Mouse (Mus musculus) heart, postnatal 14 days (tissue): Measurements from ENCODE around the gene Ltbp1. TPM values are rescaled to one million over a fixed set of nuclear protein-coding genes. Genes with fewer than 3 reads are reported as not detected.

Experiments
- DNase-seq, 2 experiments: peaks; one replicate each; pipeline ENCODE4 v3.0.0; 2021 to 2022
- intact Hi-C: fragments of 180-260 bp; cut with DNase I; formaldehyde crosslinking; loops from one replicate; pipeline ENCODE4 v1.15.1; 2025
- total RNA-seq, 2 experiments: library from RNA; stranded (reverse); gene quantifications; 2 replicates each; pipeline ENCODE4 v1.2.3; 2021

Ltbp1 gene
- total RNA-seq, 2 experiments from 2014 or later, result 53.0 to 53.6 TPM

- DNase-seq, result no peak
- intact Hi-C loops, result no loop called here
Measured at GRCm38 (mm10) chr17:74995266-74995665, 10.1 kb upstream of the Ltbp1 start.

DNA sequence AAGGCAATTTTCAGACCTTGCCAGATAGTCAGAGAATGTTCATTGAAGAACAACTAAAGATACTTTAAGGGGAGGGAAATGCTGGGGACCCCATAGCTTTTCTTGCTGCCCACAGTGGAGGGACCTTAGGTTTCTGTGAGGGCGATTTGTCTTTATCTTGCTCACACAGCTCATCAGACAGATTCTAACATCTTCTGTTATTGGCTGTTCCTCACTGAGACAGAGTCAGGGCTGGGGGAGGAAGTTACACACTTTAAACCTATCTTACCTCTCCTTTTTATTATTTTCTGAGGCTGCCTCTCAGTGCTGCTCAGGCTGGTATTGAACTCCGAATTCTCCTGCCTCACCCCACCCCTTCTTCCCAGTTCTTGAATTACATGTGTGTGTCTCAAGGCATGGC lies 5.3 kb upstream of the Ltbp1 start:
- no peak for DNase-seq
- intact Hi-C loops, result loop anchor here (5.0 to 10.0 kb wide), 2 partner anchors 133 to 545 kb away; no protein-coding TSS in a partner anchor

- intact Hi-C loops, result loop anchor here (1.0 to 10.0 kb wide), 5 partner anchors 80 to 540 kb away; no protein-coding TSS in a partner anchor
Measured at GRCm38 (mm10) chr17:75004820-75005219, 548 bp upstream of the Ltbp1 start.

DNA sequence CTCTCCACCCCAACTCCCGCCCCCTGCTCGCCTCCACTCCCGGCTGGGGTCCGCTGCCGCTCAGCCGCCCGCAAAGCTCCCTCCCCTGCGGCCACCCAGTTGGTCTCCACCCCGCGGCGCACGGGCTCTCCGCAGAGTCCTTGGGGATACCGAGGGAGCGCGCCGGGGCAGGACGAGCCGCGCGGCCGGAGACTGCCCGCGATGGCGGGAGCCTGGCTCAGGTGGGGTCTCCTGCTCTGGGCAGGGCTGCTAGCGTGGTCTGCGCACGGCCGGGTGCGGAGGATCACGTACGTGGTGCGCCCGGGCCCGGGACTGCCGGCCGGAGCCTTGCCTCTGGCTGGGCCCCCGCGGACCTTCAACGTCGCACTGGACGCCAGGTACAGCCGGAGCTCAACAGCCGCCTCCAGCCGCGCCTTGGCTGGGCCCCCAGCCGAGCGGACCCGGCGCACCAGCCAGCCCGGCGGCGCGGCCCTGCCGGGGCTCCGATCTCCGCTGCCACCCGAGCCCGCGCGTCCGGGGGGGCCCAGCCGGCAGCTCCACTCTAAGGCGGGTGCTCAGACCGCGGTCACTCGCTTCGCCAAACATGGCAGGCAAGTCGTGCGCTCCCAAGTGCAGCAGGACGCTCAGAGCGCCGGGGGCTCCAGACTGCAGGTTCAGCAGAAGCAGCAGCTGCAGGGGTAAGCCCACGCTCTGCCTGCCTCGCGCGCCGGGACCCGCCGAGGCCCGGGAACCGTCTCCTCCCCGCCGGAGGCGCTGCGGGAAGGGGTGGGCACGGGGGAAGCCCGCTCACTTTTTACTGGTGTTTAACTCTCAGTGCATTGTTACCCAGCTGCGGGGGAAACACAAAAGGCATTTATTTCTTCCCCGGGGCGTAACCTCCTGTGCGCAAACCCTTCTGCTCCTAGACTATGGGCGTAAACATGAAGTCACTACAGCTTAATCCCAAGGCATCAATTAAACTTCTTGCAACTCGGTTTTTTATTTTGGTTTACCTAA lies 615 bp downstream of the Ltbp1 start:
- intact Hi-C loops, result loop anchor here (1.0 to 10.0 kb wide), 4 partner anchors 79 to 539 kb away; no protein-coding TSS in a partner anchor
- peak; percentile 62 to 71 for DNase-seq

More at GRCm38 (mm10) chr17:75004820-75005219, 548 bp upstream of the Ltbp1 start:
- DNase-seq, result peak; percentile 86 to 90

DNA sequence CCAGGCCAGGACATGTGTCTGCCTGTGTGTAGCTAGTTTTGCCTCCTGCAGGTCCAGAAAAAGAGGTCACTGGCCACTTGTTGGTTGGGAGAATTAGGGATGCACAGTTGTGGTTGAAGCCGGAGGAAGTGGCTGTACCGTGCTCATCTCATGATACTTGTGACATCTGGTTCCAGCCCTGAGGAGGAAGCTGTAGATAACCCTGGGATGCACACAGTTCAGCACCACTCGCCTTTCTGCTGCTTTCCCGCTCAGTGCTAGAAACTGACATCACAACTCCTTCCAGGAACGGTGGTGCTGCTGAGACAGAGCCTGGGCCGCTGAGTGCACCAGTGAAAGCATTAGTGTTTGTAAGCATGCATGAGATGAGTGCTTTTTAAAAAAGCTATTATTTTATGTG lies 5.6 kb downstream of the Ltbp1 start:
- intact Hi-C loops, result no loop called here
- no peak for DNase-seq

DNA sequence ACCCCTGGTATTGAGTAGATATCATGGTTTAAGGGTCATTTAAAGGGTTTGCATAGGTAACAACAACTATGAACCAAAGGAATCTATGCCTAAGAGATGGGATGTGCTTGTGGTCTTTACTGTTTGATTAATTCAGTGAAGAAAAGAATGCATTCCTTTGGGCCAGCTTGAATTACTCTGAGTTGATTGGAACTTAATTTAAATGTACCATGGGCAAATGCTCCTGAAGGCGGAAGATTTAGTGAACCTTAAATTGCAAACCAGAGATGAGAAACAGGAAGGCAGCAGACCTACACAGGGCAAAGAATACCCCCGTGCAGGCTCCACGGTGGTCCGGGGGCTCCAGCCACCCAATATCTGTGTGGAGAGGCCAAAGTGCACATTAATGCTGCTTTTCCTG lies 7.8 kb downstream of the Ltbp1 start:
- DNase-seq, result no peak
- intact Hi-C loops, result no loop called here

DNA sequence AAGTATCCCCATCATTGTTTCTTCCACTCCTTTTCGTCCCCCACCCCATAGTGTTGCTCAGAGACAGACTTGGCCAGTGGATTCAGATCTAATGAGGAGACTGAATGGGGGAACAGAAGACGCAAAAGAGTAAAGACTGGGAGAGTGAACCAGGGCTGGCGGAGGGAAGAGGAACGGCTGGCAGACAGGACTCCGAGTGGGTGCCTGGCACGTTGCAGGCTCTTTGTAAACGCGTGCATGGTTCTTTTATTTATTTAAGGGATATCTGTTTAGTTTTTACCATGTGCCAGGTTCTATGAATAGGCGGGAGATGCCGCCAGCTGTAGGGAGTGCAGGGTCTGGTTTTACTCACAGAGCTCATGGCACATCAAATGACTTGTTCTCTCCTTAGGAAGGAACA lies 8.5 kb downstream of the Ltbp1 start:
- intact Hi-C loops, result no loop called here
- peak in 1 of 2 experiments; percentile 39 for DNase-seq

- intact Hi-C loops, result no loop called here
- no peak for DNase-seq
Measured at GRCm38 (mm10) chr17:75014601-75015356, 9.4 kb downstream of the Ltbp1 start.

GRCm38 (mm10) chr17:75015546-75015945 lies 10.2 kb downstream of the Ltbp1 start:
- intact Hi-C loops, result no loop called here
- DNase-seq, result no peak

GRCm38 (mm10) chr17:75017423-75017822 lies 12.1 kb downstream of the Ltbp1 start:
- intact Hi-C loops, result no loop called here
- DNase-seq, result peak in 1 of 2 experiments; percentile 41

- intact Hi-C loops, result no loop called here
- DNase-seq, result no peak
Measured at GRCm38 (mm10) chr17:75018142-75018541, 12.8 kb downstream of the Ltbp1 start.

DNA sequence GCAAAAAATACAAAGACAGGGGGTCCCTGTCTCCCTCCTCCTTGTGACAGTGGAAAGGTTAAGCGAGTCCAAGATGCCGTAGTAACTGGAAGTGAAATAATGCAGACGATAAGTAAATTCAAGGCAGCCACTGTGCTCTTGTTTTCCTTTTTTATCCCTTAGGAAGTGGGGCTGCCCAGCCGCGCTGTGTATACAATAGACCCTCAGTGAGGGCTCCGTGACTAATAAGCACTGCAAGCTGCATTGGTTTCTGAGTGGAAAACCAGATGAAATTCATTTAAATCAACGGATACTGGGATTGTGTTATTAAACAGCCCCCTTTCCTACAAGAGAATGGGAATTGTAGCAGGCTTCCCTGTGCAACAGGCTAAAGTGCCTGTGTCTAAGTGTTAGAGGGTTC lies 14.7 kb downstream of the Ltbp1 start:
- intact Hi-C loops, result no loop called here
- DNase-seq, result no peak

GRCm38 (mm10) chr17:75020619-75021018 lies 15.3 kb downstream of the Ltbp1 start:
- intact Hi-C loops, result no loop called here
- DNase-seq, result no peak

DNA sequence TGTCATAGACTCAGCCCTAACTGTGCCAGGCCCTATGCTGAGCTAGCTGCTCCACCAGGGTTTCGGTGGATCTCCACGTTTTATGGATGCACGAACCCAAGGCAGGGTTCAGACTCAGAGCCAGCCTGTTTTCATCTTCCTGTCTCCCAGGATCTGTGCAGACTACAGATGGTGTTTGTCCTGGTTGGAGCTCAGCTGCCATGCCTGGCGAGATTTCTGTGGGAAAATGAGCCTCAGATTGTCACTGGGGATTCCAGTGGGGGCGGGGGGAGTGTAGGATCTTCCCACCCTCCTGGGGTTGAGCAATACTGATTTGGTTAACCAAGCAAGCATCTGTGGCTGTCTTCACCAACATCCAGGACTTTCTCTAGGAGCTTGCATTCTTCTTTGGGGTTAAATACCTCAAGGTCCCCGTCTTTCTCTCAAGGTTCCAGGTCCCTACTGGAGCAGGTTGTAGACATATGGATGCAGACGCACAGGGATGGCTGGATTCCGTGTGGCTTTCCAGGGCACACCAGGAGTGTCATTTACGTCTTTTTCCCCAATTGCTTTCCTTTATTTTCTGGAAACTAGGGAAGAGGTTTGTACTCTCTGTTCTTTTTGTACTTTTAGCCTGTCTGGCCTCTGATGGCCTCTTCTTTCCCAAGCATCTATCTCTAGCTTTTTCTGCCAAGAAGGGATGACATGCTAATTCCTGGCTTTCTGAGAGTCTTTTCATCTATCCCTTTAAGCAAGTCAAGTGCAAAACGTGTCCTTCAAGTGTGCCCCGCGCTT lies 22.2 kb downstream of the Ltbp1 start:
- intact Hi-C loops, result no loop called here
- DNase-seq, result peak; percentile 67 to 77

- intact Hi-C loops, result no loop called here
- no peak for DNase-seq
Measured at GRCm38 (mm10) chr17:75033356-75033755, 28.0 kb downstream of the Ltbp1 start.

- intact Hi-C loops, result no loop called here
- DNase-seq, result no peak
Measured at GRCm38 (mm10) chr17:75033872-75034615, 28.7 kb downstream of the Ltbp1 start.

- intact Hi-C loops, result no loop called here
- DNase-seq, result no peak
Measured at GRCm38 (mm10) chr17:75036881-75037280, 31.5 kb downstream of the Ltbp1 start.

DNA sequence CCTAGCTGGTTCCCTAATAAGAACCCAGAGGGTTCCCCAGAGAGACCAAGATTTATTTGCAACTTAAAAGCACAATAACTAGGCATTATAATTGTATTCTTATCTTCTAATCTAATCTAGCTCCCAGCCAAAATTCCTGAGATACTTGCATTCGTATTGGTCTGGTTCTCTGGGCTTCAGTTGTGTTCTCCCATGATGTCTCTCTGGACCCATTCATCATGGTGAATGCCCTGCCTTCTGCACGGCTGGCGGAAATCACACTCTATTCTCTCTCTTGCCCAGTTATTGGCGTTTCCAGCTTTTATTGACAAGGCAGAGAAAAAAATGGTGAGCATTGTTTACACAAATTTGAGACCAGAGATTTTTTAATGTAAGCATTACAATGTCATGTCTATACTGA lies 33.6 kb downstream of the Ltbp1 start:
- intact Hi-C loops, result no loop called here
- DNase-seq, result no peak

DNA sequence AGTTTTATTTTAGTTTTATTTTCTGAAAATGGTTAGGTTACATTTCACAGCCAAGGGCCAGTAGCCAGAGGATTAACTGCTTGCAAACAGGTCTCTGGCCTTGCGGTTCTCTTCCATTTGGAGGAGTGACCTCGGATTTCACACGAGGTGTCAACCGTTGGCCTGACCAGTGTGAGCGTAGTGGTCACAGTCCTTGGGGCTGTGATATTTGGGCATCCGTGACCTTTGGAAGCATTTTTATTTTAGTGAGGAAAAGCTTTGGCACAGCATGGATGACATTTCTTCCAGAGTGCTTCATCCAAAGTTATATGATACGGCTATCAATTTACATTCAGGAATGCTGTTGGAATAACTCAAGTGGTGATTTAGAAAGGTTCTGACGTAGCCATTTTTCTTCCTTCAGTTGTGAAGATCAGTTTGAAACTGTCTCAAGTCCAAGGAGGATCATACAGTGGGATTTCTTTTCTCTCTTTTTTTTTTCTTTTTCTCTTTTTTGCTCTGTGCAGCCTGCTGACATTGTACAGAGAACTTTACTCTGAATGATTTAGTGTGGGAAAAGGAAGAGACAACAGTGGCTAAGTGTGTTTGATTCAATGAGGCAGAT lies 44.1 kb downstream of the Ltbp1 start:
- DNase-seq, result no peak
- intact Hi-C loops, result no loop called here
